Mouse (Mus musculus) liver, adult 2 months (tissue): Measurements from ENCODE around the gene Smurf2. TPM values are rescaled to one million over a fixed set of nuclear protein-coding genes. Genes with fewer than 3 reads are reported as not detected.

Experiments used
- DNase-seq: peaks from one replicate; pipeline ENCODE4 v3.0.0-alpha.2; 2011; ENCODE audit warnings: low read depth, low spot score; ENCODE audit errors: extremely low read depth
- H3K27ac ChIP-seq: fragments of 200-500 bp; replicated peaks from 2 replicates; pipeline ENCODE4 v1.5.1; 2012; ENCODE audit warnings: low read depth, mild to moderate bottlenecking, control low read depth, inconsistent platforms, low read length; ENCODE audit not compliant: insufficient read depth
- H3K27me3 ChIP-seq: fragments of 200-500 bp; 2 replicates; pipeline ENCODE4 v1.6.1; 2012; ENCODE audit warnings: mild to moderate bottlenecking, moderate library complexity, low read length, inconsistent platforms; ENCODE audit not compliant: control insufficient read depth, insufficient read depth
- H3K36me3 ChIP-seq: fragments of 200-500 bp; 2 replicates; pipeline ENCODE4 v1.6.1; 2012; ENCODE audit warnings: low read length, inconsistent platforms; ENCODE audit not compliant: control insufficient read depth, insufficient read depth
- H3K4me1 ChIP-seq: fragments of 200-500 bp; 2 replicates; pipeline ENCODE4 v1.6.1; 2011; ENCODE audit warnings: low read length; ENCODE audit not compliant: control insufficient read depth, insufficient read depth
- H3K4me3 ChIP-seq: fragments of 200-500 bp; 2 replicates; pipeline ENCODE4 v1.5.1; 2011; ENCODE audit warnings: low read depth, mild to moderate bottlenecking, control low read depth, low read length, moderate library complexity; ENCODE audit not compliant: insufficient read depth
- H3K79me2 ChIP-seq: fragments of 200-500 bp; 2 replicates; pipeline ENCODE4 v1.6.1; 2012; ENCODE audit warnings: inconsistent platforms, mild to moderate bottlenecking, low read length, moderate library complexity; ENCODE audit not compliant: control insufficient read depth, insufficient read depth
- H3K9ac ChIP-seq: fragments of 200-500 bp; 2 replicates; pipeline ENCODE4 v1.6.1; 2012; ENCODE audit warnings: low read depth, mild to moderate bottlenecking, control low read depth, inconsistent platforms, low read length
- CTCF ChIP-seq: fragments of 200-500 bp; IDR thresholded peaks from 2 replicates; pipeline ENCODE4 v1.5.1; 2011; ENCODE audit warnings: low read depth, low read length, control low read depth
- POLR2A ChIP-seq: fragments of 200-500 bp; IDR thresholded peaks from 2 replicates; pipeline ENCODE4 v1.6.1; 2011; ENCODE audit warnings: low read length, control low read depth; ENCODE audit not compliant: insufficient read depth; ENCODE audit errors: extremely low read depth
- WGBS: fragments of 180-500 bp; shearing (Covaris S2); methylation state at CpG from one replicate; pipeline ENCODE4 v1.1.7; 2018; 5-methylcytosine and 5-hydroxymethylcytosine counted together
- polyA plus RNA-seq: library from polyadenylated mRNA; depleted of rRNA; stranded (reverse); fragments of >200 nt; gene quantifications from 2 replicates; pipeline ENCODE4 v1.2.3, GENCODE M21; 2012
- total RNA-seq: library from RNA; depleted of rRNA; stranded (reverse); fragments of >200 nt; gene quantifications from 2 replicates; pipeline ENCODE4 v1.2.3, GENCODE M21; 2014

Gene Smurf2
- total and polyA plus RNA-seq, 2 experiments, result 7.2 to 29.9 TPM

DNA sequence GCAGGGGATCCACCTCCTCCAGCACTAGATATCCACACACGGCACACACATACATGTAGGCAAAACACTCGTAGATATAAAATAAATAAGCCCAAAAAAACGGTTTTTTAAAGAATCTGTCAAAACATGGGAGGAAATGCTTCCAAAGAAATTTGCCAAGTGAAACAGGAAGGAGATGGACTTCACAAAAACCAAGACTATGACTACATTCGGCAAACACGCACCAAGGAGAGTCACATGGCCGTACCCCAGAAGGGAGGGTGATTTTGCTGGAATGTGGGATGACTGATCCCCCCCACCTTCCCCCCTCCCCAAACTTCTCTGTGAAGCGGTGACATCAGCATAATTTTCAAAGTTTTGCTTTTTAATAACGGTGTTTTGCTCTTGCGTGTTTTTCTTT lies 33.6 kb upstream of the Smurf2 start:
- Histone ChIP-seq H3K27me3 (no peaks in the 10 kb centered on the region), H3K36me3 (no peaks in the 10 kb centered on the region), H3K27ac (no peak overlapping the region), H3K4me3 (no peak overlapping the region), H3K4me1 (peaks cover 13% of the 10 kb centered on the region; the same call in 1 of the 2 replicates), H3K79me2 (no peaks in the 10 kb centered on the region), H3K9ac (no peak overlapping the region)
- DNase-seq, result no peak
- WGBS, result 79% methylated on average over 9 of the region's 9 CpGs
- TF ChIP-seq POLR2A, result no peak
- TF ChIP-seq CTCF, result no peak

- no peak overlapping the region for H3K27ac ChIP-seq
- no peaks in the 10 kb centered on the region for H3K4me1 ChIP-seq
- H3K4me3 ChIP-seq, result no peak overlapping the region
- TF ChIP-seq CTCF, result no peak
- TF ChIP-seq POLR2A, result no peak
- no peaks in the 10 kb centered on the region for H3K36me3 ChIP-seq
- DNase-seq, result no peak
- H3K9ac ChIP-seq, result no peak overlapping the region
- no peaks in the 10 kb centered on the region for H3K79me2 ChIP-seq
- WGBS, result 82% methylated on average over 5 of the region's 5 CpGs
- H3K27me3 ChIP-seq, result no peaks in the 10 kb centered on the region
Measured at GRCm38 (mm10) chr11:106937306-106937705, 16.8 kb upstream of the Smurf2 start.

DNA sequence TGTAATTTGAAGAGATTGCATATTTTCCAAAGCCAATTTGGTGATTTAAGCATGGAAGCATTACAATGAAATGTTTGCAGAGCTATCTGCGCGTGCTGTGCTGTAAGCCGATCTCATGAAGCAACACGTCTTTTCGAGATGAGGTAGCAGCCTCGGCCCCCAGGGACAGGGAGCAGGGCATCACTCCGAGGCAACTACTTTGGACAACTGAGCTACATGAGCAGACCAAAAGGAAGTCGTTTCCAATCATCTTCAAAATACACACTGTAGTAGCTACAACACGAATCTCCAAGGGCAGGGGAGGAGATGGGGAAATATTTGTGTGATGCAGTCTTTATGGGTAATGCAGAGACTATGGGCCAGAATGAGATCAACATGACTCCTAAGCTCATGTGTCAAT lies 9.9 kb upstream of the Smurf2 start:
- Histone ChIP-seq H3K27me3 (no peaks in the 10 kb centered on the region), H3K9ac (no peak overlapping the region), H3K4me1 (peaks cover 12% of the 10 kb centered on the region), H3K4me3 (no peak overlapping the region), H3K27ac (no peak overlapping the region), H3K79me2 (no peaks in the 10 kb centered on the region), H3K36me3 (no peaks in the 10 kb centered on the region)
- 93% methylated on average over 9 of the region's 9 CpGs for WGBS
- no peak for TF ChIP-seq POLR2A
- no peak for TF ChIP-seq CTCF
- no peak for DNase-seq

DNA sequence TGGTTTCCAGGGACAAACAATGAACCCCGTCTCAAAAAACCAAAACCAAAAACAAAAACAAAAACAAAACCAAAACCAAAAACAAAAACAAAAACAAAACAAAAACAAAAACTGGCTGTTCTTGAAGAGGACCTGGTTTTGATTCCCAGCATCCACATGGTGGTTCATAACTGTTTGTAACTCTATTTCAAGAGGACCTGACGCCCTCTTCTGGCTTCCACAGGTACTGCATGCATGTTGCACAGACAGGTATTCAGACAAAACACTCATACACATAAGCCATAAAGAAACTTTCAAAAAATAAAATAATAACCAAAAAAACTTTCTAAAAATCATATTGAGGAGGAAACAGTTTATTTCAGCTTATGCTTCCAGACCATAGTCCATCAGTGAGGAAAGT lies 8.4 kb upstream of the Smurf2 start:
- H3K36me3 ChIP-seq, result no peaks in the 10 kb centered on the region
- peaks cover 12% of the 10 kb centered on the region for H3K4me1 ChIP-seq
- H3K9ac ChIP-seq, result no peak overlapping the region
- no peaks in the 10 kb centered on the region for H3K79me2 ChIP-seq
- no peak overlapping the region for H3K4me3 ChIP-seq
- H3K27ac ChIP-seq, result peak overlapping the region; percentile 88; the same call in 1 of the 2 replicates
- no peaks in the 10 kb centered on the region for H3K27me3 ChIP-seq
- TF ChIP-seq CTCF (peak; percentile 42; the same call in 1 of the 2 replicates), POLR2A (no peak)
- 57% methylated on average over 2 of the region's 2 CpGs for WGBS
- no peak for DNase-seq

- H3K27ac ChIP-seq, result peak overlapping the region; percentile 94
- H3K79me2 ChIP-seq, result no peaks in the 10 kb centered on the region
- WGBS, result 43% methylated on average over 5 of the region's 5 CpGs
- H3K27me3 ChIP-seq, result no peaks in the 10 kb centered on the region
- H3K4me3 ChIP-seq, result no peak overlapping the region
- peak; percentile 96 for DNase-seq
- TF ChIP-seq CTCF (no peak), POLR2A (no peak)
- no peaks in the 10 kb centered on the region for H3K36me3 ChIP-seq
- H3K4me1 ChIP-seq, result peaks cover 12% of the 10 kb centered on the region
- H3K9ac ChIP-seq, result no peak overlapping the region; the same call in 1 of the 2 replicates
Measured at GRCm38 (mm10) chr11:106927950-106928349, 7.4 kb upstream of the Smurf2 start.

GRCm38 (mm10) chr11:106927226-106927625 lies 6.7 kb upstream of the Smurf2 start:
- DNase-seq, result peak; percentile 71
- 56% methylated on average over 5 of the region's 5 CpGs for WGBS
- Histone ChIP-seq H3K27ac (peak overlapping the region; percentile 94), H3K4me1 (peaks cover 12% of the 10 kb centered on the region), H3K79me2 (no peaks in the 10 kb centered on the region), H3K9ac (no peak overlapping the region), H3K4me3 (no peak overlapping the region), H3K36me3 (no peaks in the 10 kb centered on the region), H3K27me3 (no peaks in the 10 kb centered on the region)
- TF ChIP-seq POLR2A, result no peak
- TF ChIP-seq CTCF, result no peak
